Mouse (Mus musculus) forebrain, embryonic 14.5 days (tissue): Measurements from ENCODE around the gene Mlc1. TPM values are rescaled to one million over a fixed set of nuclear protein-coding genes. Genes with fewer than 3 reads are reported as not detected.

Experiments used
- ATAC-seq: fragments of 200-750 bp; cut with Nextera tagmentation; 2 replicates; pipeline ENCODE4 v1.8.0; 2017; ENCODE audit warnings: mild to moderate bottlenecking, moderate library complexity
- DNase-seq: peaks from one replicate; pipeline ENCODE4 v3.0.0-alpha.2; 2015; ENCODE audit warnings: low spot score
- H3K27ac ChIP-seq: fragments of 300-500 bp; sonication (generic); 2 replicates; pipeline ENCODE4 v1.5.1; 2014; ENCODE audit warnings: low read depth, mild to moderate bottlenecking, control low read depth, low read length, moderate library complexity
- H3K27me3 ChIP-seq: fragments of 300-500 bp; sonication (generic); replicated peaks from 2 replicates; pipeline ENCODE4 v1.6.1; 2014; ENCODE audit warnings: low read length, control low read depth, mixed read lengths; ENCODE audit not compliant: control insufficient read depth, insufficient read depth
- H3K36me3 ChIP-seq: fragments of 300-500 bp; sonication (generic); 2 replicates; pipeline ENCODE4 v1.6.1; 2014; ENCODE audit warnings: low read length, control low read depth; ENCODE audit not compliant: control insufficient read depth, insufficient read depth
- H3K4me1 ChIP-seq: fragments of 300-500 bp; sonication (generic); 2 replicates; pipeline ENCODE4 v1.6.1; 2014; ENCODE audit warnings: antibody characterized with exemption, low read length, control low read depth; ENCODE audit not compliant: control insufficient read depth, insufficient read depth
- H3K4me2 ChIP-seq: fragments of 300-500 bp; sonication (generic); 2 replicates; pipeline ENCODE4 v1.6.1; 2014; ENCODE audit warnings: mild to moderate bottlenecking, control low read depth, low read length
- H3K4me3 ChIP-seq: fragments of 300-500 bp; sonication (generic); 2 replicates; pipeline ENCODE4 v1.5.1; 2014; ENCODE audit warnings: low read depth, low read length, control low read depth
- H3K9ac ChIP-seq: fragments of 300-500 bp; sonication (generic); 2 replicates; pipeline ENCODE4 v1.6.1; 2014; ENCODE audit warnings: mild to moderate bottlenecking, low read length, control low read depth, moderate library complexity
- H3K9me3 ChIP-seq: fragments of 300-500 bp; sonication (generic); replicated peaks from 2 replicates; pipeline ENCODE4 v1.6.1; 2016; ENCODE audit warnings: low read length, control low read depth, mixed read lengths; ENCODE audit not compliant: control insufficient read depth
- WGBS: fragments of 180-500 bp; shearing (Covaris S2); extraction: QIAGEN DNeasy Blood & Tissue Kit; methylation state at CpG from one replicate; pipeline ENCODE4 v1.1.7; 2014; 5-methylcytosine and 5-hydroxymethylcytosine counted together
- polyA plus RNA-seq: library from polyadenylated mRNA; unstranded; fragments of >200 nt; fragmentation: Nextera tagmentation; extraction: Ambion mirVana; gene quantifications from 2 replicates; pipeline ENCODE4 v1.2.1, GENCODE M21; 2014

Gene Mlc1
- polyA plus RNA-seq, 1 experiment from 2014 or later, result 20.5 TPM

- WGBS, result 78% methylated on average over 8 of the region's 8 CpGs
- Histone ChIP-seq H3K4me2 (no peak overlapping the region), H3K4me3 (no peak overlapping the region), H3K27me3 (no peaks in the 10 kb centered on the region), H3K9ac (no peak overlapping the region), H3K27ac (no peak overlapping the region), H3K9me3 (no peaks in the 10 kb centered on the region), H3K36me3 (no peaks in the 10 kb centered on the region), H3K4me1 (no peaks in the 10 kb centered on the region)
- ATAC-seq (no peak), DNase-seq (no peak)
Observed at GRCm38 (mm10) chr15:88998636-88999035, 19.8 kb upstream of the Mlc1 start.

GRCm38 (mm10) chr15:88989236-88989635 lies 10.4 kb upstream of the Mlc1 start:
- Histone ChIP-seq H3K4me1 (no peaks in the 10 kb centered on the region), H3K9ac (no peak overlapping the region), H3K36me3 (no peaks in the 10 kb centered on the region), H3K27ac (no peak overlapping the region), H3K27me3 (no peaks in the 10 kb centered on the region), H3K4me2 (no peak overlapping the region), H3K9me3 (no peaks in the 10 kb centered on the region), H3K4me3 (no peak overlapping the region)
- ATAC-seq (no peak), DNase-seq (no peak)
- 78% methylated on average over 2 of the region's 2 CpGs for WGBS

DNA sequence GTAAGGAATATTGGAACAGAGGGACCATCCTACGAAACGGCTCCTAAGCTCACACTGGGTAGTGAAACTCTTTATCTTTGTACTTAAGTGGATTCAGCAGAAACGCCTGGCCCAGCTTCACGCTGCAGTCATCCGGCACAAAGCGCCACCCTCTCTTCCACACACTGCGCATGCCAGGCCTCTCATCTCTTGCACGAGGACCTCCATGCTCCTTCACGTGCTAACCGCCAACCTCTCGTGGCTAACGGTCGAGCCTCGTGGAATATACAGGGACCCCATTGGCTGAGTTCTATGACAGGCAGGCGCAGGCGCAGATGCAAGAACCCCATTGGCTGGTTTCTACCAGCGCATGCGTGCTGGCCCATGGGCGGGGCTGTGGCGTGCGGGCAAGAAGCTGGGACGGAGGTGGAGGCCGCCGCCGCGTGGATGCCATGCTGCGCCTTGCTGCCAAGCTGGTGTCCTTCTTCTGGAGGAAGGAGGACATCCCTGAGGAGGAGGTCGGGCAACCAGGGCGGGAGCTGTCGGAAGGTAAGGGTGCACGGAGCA lies 3.8 kb upstream of the Mlc1 start, which contains the start of gene Mov10l1:
TSS of gene Mov10l1 (plus strand) at position 376 of the 546 bp plus-strand sequence.
- no peaks in the 10 kb centered on the region for H3K9me3 ChIP-seq
- no peaks in the 10 kb centered on the region for H3K27me3 ChIP-seq
- peaks cover 5% of the 10 kb centered on the region; the same call in 1 of the 2 replicates for H3K4me1 ChIP-seq
- no peak for ATAC-seq
- H3K4me3 ChIP-seq, result no peak within 1 kb of the TSS
- 97% methylated on average over 31 of the region's 31 CpGs for WGBS
- H3K36me3 ChIP-seq, result no peaks in the 10 kb centered on the region
- H3K27ac ChIP-seq, result no peak within 1 kb of the TSS
- H3K9ac ChIP-seq, result no peak within 1 kb of the TSS
- no peak within 1 kb of the TSS for H3K4me2 ChIP-seq
- DNase-seq, result no peak

GRCm38 (mm10) chr15:88979138-88979446 lies 285 bp upstream of the Mlc1 start:
- 3% methylated on average over 3 of the region's 3 CpGs for WGBS
- H3K27me3 ChIP-seq, result no peaks in the 10 kb centered on the region
- no peak overlapping the region for H3K9ac ChIP-seq
- H3K4me2 ChIP-seq, result no peak overlapping the region
- peak overlapping the region; percentile 66; the same call in 1 of the 2 replicates for H3K27ac ChIP-seq
- H3K9me3 ChIP-seq, result no peaks in the 10 kb centered on the region
- no peak overlapping the region for H3K4me3 ChIP-seq
- H3K36me3 ChIP-seq, result no peaks in the 10 kb centered on the region
- ATAC-seq (no peak), DNase-seq (no peak)
- peaks cover 5% of the 10 kb centered on the region; the same call in 1 of the 2 replicates for H3K4me1 ChIP-seq

DNA sequence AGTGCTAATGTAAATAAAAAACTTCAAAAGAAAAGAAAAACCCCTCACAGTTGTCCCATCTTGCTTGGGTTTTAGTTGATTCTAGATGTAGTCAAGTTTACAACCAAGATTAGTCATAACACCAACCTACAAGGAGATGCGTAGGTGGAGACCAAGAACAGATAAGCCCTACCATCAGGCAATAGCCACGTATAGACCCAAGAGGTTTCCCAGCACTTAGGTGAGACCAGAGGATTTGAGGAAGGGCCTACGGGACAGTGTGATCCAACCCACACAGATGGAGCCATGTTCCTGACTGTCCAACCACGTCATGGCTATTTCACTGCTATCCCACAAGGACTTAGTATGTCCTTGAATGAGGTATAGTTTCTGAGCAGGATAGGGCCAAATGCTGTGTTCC lies 6.5 kb downstream of the Mlc1 start:
- no peaks in the 10 kb centered on the region for H3K27me3 ChIP-seq
- 95% methylated on average over 4 of the region's 4 CpGs for WGBS
- no peaks in the 10 kb centered on the region for H3K4me1 ChIP-seq
- no peaks in the 10 kb centered on the region for H3K9me3 ChIP-seq
- no peak for ATAC-seq
- no peak for DNase-seq
- no peak overlapping the region for H3K4me3 ChIP-seq
- H3K4me2 ChIP-seq, result no peak overlapping the region
- no peak overlapping the region for H3K27ac ChIP-seq
- no peaks in the 10 kb centered on the region for H3K36me3 ChIP-seq
- H3K9ac ChIP-seq, result no peak overlapping the region

- Histone ChIP-seq H3K27me3 (no peaks in the 10 kb centered on the region), H3K36me3 (peaks cover 4% of the 10 kb centered on the region; the same call in 1 of the 2 replicates), H3K4me2 (no peak overlapping the region), H3K27ac (no peak overlapping the region), H3K4me3 (no peak overlapping the region), H3K9ac (no peak overlapping the region), H3K4me1 (no peaks in the 10 kb centered on the region), H3K9me3 (no peaks in the 10 kb centered on the region)
- WGBS, result 95% methylated on average over 2 of the region's 2 CpGs
- DNase-seq (no peak), ATAC-seq (no peak)
Observed at GRCm38 (mm10) chr15:88964070-88964578, 14.7 kb downstream of the Mlc1 start.

DNA sequence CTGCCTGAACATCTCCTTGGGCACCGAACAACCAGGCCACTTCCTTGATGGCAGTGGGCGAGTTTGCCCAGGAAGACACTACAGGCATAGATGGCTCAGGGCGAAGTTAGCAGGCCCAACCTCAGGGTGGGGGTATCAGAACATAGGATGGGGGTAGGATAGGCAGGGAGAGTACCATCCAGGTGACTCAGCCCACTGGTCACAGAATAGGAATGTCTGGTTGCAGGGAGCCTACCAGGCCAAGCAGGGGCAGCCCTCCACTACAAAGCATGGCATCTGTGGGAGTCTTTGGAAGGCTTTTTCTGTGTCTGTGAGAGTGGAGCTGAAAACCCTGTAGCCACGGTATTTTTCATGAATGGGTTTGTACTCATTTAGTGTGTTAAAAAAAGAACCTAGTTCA lies 21.3 kb downstream of the Mlc1 start:
- H3K4me1 ChIP-seq, result no peaks in the 10 kb centered on the region
- DNase-seq, result no peak
- no peak overlapping the region for H3K9ac ChIP-seq
- H3K9me3 ChIP-seq, result no peaks in the 10 kb centered on the region
- H3K36me3 ChIP-seq, result peaks cover 4% of the 10 kb centered on the region; the same call in 1 of the 2 replicates
- no peaks in the 10 kb centered on the region; the same call in 1 of the 2 replicates for H3K27me3 ChIP-seq
- no peak for ATAC-seq
- no peak overlapping the region for H3K4me2 ChIP-seq
- no peak overlapping the region for H3K27ac ChIP-seq
- 92% methylated on average over 4 of the region's 4 CpGs for WGBS
- H3K4me3 ChIP-seq, result no peak overlapping the region

DNA sequence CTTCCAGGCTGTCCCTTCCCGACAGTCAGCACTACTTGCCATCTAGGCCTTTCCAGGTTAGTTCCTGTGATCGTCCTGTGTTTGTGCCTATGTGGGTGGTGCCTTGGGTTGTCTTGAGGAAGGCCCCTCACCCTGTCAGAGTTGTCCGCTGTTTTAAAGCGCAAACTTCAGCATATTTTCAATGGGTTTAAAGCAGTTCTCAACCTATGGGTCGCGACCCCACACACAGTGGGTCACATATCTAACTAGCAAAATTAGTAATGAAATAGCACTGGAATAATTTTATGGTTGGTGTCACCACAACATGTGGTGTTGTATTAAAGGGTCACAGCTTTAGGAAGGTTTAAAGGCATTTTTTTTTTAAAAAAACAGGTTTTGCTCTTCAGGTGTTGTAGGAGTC lies 23.5 kb downstream of the Mlc1 start:
- Histone ChIP-seq H3K4me2 (no peak overlapping the region), H3K36me3 (no peaks in the 10 kb centered on the region), H3K4me1 (no peaks in the 10 kb centered on the region), H3K4me3 (no peak overlapping the region), H3K27ac (no peak overlapping the region), H3K9ac (no peak overlapping the region), H3K27me3 (no peaks in the 10 kb centered on the region; the same call in 1 of the 2 replicates), H3K9me3 (no peaks in the 10 kb centered on the region)
- ATAC-seq (no peak), DNase-seq (no peak)
- WGBS, result 84% methylated on average over 6 of the region's 6 CpGs

DNA sequence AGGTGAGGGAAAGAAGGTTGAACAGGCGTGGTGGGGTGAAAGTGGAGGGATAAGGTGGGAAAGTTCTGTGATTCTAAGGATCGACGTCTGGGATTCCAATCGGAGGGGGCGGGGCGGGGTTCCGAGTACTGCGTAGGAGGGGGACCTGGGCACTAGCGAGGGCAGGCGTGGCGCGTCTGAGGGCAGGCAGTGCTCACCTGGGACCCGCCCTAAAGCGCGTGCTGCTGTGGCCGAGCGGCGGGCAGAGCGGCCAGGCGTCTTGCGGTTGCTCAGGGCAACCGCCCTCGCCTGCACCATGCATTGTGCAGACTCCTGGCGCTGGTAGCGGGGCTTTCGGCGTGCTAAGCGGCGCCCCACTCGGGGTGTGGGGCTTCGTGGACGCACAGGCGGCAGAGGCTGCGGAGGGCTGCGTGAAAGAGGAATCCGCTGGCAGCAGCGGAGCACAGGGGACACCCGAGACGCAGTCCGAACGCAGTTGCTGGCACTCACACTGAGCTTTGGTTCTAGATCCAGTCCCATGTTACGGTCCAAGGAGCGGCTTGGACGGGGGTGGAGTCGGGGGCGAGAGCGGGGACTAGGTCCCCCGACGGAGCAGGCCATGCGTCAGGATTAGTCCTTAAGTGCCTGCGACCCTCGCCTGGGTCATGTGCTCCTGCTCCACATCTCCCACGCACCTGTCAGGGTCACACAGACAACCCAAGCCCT lies 24.3 kb downstream of the Mlc1 start, which contains the start of gene Ttll8:
TSS of gene Ttll8 (minus strand) at position 51 of the 705 bp plus-strand sequence.
- H3K9me3 ChIP-seq, result no peaks in the 10 kb centered on the region
- no peaks in the 10 kb centered on the region; the same call in 1 of the 2 replicates for H3K27me3 ChIP-seq
- 3% methylated on average over 53 of the region's 53 CpGs for WGBS
- peak within 1 kb of the TSS; percentile 55 for H3K9ac ChIP-seq
- H3K4me2 ChIP-seq, result peak within 1 kb of the TSS; percentile 86
- H3K4me1 ChIP-seq, result no peaks in the 10 kb centered on the region
- H3K4me3 ChIP-seq, result peak within 1 kb of the TSS; percentile 37
- H3K36me3 ChIP-seq, result no peaks in the 10 kb centered on the region
- DNase-seq, result peak; percentile 56
- no peak within 1 kb of the TSS for H3K27ac ChIP-seq
- ATAC-seq, result peak; percentile 78; the same call in 1 of the 2 replicates
